Mouse (Mus musculus): Measurements from ENCODE around the gene Slc19a2.

DNA sequence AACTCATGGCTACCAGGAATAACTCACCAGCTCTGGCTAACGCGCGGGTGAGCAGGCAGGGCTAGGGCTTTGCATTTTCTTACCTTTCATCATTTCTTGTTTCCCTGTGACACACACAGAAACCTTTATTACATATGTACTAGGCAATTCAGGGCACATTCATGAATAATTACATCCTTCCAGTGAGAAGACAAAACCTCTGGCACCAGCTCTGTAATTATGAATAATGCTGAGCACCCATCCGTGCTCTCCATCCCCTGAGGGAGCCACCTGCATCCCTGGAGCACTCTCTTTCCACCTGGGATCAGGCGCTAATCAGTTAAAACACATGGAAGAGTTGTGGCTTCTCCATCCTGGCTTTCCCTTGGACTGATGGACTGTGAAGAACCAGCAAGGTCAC, 55.0 kb downstream of the Slc19a2 start, which contains the start of gene Nme7:
- TF ChIP-seq CTCF (IDR thresholded peaks at IDR 0.05; ENCODE audit: extremely low read depth, insufficient read depth, insufficient read length, insufficient replicate concordance) (no peak), POLR2A (IDR thresholded peaks at IDR 0.05; ENCODE audit: low read depth, low read length) (no peak)

Data from spleen, adult 2 months (tissue).